Mouse (Mus musculus) B cell, adult 2 months (primary cell): ENCODE data around the gene Hoxa7.

Source experiments
- DNase-seq, 2 experiments: peaks; one replicate each; pipeline ENCODE4 v3.0.0; 2022

Gene Hoxa7

DNA sequence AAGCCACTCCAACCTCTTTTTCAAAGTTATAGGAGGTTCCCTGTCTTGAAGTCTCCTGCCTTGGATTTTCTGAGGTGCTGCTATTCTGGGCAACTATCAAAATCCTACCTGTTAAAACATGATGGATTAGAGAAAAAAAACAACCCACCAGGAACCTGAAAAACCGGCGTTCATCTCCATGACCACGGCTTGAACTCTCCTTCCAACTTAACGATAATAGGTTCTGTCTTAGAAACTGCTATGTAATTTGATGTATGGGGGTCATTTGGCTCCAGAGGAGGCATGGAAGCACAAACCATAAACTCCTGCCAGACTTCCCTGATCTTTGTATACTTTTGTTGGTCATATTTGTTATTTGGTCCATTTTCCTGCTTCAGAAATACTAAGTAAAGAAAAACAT, 48.0 kb downstream of the Hoxa7 start:
- DNase-seq, result no peak

DNA sequence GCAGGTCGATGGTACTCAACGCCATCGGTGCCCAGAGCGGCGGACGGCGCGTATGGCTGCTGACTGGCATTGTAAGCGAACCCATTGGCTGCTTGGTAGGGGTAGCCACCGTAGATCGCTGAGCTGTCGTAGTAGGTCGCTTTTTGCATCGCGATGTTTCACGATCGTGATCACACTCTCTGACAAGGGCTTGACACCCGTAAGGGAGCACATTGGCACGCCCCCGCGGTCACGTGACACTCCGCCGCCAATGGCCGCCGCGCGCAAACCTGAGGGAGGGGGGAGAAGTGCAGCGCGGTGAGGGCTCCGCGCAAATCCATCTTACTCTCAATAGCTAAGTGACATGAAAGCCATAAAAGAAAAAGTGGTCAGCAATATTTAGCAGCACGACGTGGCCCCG, 49.2 kb downstream of the Hoxa7 start:
- no peak for DNase-seq

DNA sequence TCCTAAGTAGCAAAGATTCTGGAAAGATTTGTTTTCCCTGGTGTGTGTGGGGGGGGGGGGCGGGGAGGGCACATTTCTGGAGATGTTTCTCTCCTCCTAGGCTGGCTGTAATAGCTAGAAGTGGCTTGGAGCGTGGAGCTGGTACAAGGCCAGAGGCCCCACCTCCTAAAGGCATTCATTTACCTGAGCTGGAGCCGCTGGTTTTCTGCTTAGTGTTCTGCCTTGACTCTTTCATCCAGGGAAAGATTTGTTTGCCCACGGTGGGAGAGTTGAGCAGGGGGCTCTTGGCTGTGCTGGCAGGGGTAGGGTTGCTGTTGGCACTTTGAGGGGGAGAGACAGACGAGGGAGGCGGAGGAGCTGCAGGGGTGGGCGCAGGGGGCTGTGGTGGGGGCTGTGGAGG, 49.7 kb downstream of the Hoxa7 start:
- DNase-seq, result no peak

DNA sequence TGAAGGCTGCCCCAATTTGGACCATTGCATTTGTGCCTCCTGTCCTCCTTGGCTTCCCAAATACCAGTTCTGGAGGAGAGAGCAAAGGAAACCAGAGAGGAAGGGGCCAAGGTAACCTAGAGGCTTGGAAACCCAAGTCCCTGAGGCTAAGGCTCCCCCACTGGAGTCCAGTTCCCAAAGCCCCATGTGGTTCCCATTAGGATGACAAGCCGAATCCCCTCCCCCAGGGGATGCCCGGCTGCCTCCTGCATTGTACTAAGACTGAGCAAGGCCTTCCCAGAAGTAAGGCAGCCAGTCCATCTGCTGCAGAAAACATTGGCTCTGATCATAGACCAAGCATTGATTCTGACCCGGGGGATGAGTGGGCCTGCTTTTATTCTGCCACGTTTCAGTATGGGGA, 50.3 kb downstream of the Hoxa7 start:
- DNase-seq, result no peak

DNA sequence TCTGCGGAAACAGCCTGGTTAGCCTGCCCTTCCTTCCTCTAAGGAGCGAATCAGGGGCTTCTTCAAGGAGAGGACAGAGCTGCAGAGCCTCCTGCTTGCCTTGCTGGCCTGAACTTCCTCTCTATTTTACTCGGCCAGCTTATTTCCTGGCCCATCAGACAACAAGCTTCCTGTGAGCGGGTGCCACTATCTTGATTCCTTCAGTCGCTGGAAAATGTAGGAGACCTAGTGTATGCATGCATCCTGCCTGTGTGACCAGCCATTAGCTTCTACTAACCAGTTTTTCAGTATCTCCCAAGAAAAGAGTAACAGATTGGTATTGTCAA, 50.8 kb downstream of the Hoxa7 start:
- no peak for DNase-seq

DNA sequence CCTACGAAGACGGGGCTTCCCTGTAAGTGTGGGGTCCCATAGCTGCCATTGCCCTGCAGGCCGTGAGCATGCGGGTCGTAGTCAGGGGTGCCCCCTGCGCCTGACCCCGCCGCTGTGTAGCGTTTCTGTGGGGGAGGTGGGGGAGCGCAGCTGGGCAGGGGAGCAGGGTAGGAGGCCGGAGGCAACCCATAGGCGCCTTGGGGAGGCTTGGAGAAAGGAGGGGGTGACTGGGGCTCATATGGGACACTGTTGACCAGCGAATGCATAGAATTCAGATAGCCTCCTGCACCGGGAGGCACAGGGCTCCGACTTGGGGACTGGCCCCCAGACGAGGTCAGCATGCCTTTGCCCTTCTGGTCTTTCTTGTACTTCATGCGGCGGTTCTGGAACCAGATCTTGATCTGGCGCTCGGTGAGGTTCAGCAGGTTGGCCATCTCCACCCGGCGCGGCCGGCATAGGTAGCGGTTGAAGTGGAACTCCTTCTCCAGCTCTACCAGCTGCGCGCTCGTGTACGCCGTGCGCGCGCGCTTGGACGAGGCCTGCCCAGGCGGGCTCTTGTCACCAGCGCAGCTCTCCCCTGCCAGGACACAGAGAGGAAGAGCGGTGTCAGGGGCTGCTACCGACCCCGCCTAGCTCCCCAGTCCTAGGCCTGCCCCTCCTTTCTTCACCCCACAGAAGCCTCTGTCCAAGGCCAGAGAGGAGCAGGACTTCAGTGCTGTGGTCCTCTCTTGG, 51.3 kb downstream of the Hoxa7 start:
- no peak for DNase-seq

DNA sequence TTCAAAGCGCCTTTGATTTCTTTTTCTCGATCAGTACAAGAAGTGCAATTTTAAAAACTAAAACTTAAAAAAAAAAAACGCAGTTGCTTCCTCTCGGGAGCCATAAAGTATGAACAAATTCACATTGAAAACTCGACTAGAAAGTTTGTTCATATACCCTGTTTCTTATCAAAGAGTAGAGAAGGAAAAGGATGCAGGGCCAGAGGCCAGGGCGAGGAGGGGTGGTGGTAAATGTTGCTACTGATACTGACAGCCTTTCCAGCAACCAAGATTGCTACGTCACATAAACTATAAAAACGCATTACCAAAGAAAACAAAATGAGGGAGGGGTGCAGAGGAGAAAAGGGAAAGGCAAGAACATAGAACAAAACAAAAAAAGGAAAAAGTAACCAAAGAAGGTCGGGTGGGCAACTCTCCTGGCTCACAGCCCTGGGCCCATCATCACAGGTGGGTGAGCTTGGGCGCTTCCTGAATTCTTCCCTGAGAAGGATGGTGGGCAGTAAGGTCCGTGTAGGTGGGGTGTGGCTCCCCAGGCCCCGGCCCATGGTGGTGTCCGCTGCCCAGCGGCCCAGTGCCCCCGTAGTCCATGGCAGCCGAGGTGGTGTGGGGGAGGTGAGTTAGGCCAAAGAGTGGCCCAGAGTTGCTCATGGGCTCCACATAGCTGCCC, 52.0 kb downstream of the Hoxa7 start:
- no peak for DNase-seq

DNA sequence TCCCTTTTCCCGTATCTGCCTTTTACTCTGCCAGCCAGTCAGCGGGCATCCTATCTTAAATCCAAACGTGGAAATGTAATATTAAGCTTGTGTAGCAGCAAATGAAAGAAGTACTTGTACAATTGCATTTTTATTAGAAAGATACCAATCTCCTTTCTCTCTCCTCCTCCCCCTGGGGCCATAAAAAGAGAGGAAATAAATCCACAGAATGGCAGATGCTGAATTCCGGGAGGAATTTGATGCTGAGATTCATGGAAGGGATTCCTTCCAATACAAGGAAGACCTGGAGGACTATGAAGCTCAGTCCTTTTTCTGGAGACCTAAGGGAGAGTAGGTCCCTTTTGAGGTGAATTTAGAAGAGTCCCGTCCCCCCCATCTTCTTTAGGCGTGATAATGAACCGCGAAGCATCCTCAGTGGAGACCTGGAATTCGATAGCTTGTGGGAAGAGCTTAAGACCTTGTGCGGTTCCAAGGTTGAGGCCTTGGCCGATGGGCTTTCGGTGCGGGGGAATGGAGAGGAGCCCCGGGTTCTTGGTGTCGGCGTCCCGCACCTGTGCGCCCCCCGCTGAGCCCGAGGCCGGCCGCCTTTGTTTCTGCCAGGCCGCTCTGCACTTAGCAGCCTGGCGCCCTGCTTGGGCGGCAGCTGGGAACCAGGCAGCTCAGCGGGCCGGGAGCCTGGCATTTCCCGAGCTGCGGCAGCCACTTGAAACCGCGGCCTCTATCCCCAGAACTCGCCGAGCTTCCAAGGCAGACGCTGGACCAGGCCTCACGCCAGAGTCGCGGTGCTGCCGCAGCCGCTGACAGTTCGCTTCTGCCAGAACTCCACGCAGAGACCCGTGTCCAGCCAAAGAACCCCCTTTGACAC, 53.2 kb downstream of the Hoxa7 start:
- no peak for DNase-seq

DNA sequence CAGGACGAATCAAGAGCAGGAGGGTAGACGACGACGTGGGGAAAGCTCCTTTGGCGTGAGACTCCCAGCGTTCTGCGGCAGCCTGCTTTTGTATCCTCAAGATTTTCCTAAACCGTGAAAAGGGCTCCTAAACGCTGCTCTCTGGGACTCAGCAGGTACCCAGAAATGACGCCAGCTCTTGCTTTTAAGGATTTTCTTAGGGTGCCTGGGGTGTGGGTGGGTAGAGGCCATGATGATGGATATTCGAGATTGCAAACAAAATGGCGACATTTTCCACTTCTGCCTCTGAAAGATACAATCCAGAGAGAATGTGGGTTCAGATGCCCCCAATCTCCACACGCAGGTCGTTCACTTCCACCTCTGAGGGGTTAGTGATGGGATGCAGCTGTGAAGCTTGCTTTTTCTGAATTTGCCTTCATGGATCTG, 53.9 kb downstream of the Hoxa7 start:
- DNase-seq, result no peak

DNA sequence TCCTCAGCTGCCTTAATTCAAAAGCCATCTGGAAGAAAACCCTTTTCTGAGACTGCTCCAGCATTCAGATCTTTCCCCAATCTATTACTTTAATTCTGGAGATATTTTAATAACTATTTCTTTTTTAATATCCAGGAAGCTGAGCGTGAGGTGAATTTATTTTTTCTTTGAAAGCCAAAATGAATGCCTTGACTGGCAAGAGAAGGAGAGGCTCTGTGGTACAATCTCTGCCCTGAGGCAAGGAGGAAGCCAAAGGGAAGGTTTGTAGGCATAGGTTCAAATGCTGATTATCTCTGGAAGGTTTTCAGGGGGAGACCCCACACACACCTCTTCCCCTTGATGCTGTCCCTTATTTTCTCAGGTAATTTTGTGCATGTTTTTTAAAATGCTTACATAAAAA, 54.5 kb downstream of the Hoxa7 start:
- DNase-seq, result no peak

DNA sequence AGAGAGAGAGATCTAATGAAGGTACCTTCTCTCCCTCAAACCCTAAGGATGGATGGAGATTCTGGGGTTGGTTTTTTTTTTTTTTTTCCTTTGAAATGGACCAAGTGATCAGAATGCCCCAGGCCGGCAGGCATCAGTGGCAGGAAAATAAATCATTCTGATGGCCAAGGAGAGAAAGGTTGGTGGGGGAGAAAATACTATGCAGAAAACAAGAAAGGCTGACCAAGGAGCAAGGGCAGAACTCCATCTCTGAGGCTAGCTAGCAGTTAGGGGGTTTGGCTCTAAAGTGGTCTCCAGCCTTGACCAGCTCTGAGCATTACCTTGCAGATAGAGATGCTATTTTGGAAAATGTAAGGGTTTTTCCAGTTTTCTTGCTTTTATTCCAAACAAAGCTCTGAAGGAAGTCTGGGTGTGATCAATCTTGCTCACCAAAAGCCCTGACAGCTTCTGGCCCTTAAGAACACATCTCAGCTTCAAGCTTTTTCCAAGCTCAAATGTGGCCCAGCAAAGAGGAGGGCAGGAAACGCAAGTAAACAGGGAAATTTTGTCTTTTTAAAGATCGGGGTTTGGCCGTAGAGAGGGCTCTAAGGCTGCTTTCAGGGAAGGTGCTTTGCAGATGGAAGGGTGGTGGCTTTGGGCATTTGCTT, 55.1 kb downstream of the Hoxa7 start:
- no peak for DNase-seq

DNA sequence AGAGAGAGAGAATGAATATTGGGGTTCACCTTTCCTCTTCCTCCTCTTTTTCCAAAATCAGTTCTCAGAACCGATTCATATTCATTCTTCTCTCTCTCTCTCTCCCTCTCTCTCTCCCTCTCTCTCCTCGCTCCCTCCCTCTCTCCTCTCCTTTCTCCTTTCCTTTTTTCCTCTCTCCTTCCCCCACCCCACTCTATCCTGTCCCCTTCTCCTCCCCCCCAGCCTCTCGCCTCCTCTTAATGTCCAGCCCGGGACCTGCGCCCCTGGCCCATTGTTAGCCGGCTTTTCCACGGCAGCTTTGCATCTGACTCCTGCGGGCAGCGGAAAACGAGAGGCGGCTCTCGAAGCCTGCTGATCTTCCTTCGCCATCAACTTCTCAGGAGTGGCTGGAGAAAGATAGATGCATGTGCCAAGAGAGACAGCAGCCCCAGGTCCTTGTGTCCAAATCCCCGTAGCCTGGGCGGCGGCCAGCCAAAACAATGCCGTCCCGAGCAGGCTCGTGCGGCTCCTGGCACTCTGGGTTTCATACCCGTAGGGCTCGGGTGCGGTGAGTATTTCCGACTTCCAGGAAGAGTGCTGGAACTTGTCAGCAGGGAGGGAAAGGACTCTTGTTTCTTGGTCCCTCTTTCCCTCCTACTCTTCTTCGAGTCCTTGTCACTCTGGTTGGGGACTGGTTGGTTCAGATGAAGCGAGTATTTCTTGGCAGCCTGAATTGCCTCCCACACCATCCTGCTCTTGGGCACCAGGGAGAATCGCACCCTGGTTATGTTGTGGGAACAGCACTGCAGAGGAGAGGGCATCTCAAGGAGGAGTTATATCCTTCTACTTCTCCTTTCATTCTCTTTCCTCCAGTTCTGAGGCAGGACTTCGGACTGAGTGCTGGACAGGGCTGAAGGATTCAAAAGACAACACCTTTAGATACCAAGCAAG, 55.9 kb downstream of the Hoxa7 start:
- DNase-seq, result no peak

DNA sequence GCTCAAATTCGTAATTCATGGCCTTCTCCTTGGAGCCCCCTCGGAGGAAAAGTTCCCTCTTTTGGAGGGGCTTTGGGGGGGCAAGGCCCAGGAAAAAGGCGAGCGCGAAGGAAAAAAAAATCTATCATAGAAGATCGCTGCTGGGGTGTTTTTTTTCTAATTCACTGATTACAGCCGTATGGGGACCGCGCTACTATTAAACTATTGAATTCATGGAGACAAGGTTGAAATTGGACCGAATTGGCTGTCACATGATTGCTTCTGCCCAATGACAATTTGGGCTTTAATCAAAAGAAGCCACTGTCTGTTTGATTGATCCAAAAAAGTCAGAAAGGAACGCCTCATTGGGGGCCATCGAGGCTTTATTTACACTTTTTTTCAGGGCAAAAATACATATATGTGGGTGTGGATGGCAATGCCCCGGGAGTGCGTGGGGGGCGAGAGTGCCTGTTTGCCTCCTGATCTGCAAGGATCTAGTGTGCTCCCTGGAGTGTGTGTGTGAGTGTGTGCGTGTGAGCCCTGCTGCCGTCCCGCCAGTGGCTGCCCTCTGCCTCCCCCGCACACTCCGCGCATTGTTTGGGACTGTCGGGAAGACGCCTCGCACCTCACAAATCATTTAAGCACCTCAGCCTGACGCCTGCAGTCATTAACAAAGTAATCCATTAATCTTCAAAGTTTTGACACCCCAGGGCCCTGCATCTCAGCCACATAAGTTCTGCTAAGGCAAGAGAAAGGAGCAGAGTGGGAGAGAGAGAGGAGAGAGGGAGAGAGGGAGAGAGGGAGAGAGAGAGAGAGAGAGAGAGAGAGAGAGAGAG, 56.8 kb downstream of the Hoxa7 start, which contains the start of gene Hoxa2:
TSS of gene Hoxa2 (minus strand) at position 206 of the 815 bp plus-strand sequence.
- no peak for DNase-seq
